Mouse (Mus musculus) 416B (cell line): Measurements from ENCODE around the gene Mansc1.
A peak's percentile ranks its signal among the peaks of the same experiment; 100 is the strongest.

Source experiments
- DNase-seq: peaks from one replicate; pipeline ENCODE4 v3.0.0; 2011; ENCODE audit warnings: low read depth

The Mansc1 gene

GRCm38 (mm10) chr6:134597651-134598229 lies 34.5 kb downstream of the Mansc1 start:
- DNase-seq = no peak

- peak; percentile 86 for DNase-seq
Measured at GRCm38 (mm10) chr6:134594569-134595442, 37.5 kb downstream of the Mansc1 start.

- peak; percentile 50 for DNase-seq
Measured at GRCm38 (mm10) chr6:134591614-134592013, 40.7 kb downstream of the Mansc1 start.

GRCm38 (mm10) chr6:134586241-134586640 lies 46.0 kb downstream of the Mansc1 start:
- DNase-seq = no peak

GRCm38 (mm10) chr6:134584616-134585015 lies 47.7 kb downstream of the Mansc1 start:
- no peak for DNase-seq

GRCm38 (mm10) chr6:134582110-134582509 lies 50.2 kb downstream of the Mansc1 start:
- DNase-seq = no peak

GRCm38 (mm10) chr6:134579506-134579905 lies 52.8 kb downstream of the Mansc1 start:
- no peak for DNase-seq

- DNase-seq = no peak
Measured at GRCm38 (mm10) chr6:134578039-134578438, 54.2 kb downstream of the Mansc1 start.

- no peak for DNase-seq
Measured at GRCm38 (mm10) chr6:134575288-134575741, 57.0 kb downstream of the Mansc1 start.

- no peak for DNase-seq
Measured at GRCm38 (mm10) chr6:134567986-134568556, 64.2 kb downstream of the Mansc1 start.

GRCm38 (mm10) chr6:134566818-134567485 lies 65.3 kb downstream of the Mansc1 start, which contains the start of gene Lrp6:
Gene Lrp6 (minus strand): TSS chr6:134566965.
- peak; percentile 78 for DNase-seq

- no peak for DNase-seq
Measured at GRCm38 (mm10) chr6:134566248-134566817, 66.0 kb downstream of the Mansc1 start.

- peak; percentile 26 for DNase-seq
Measured at GRCm38 (mm10) chr6:134565606-134566247, 66.6 kb downstream of the Mansc1 start.

GRCm38 (mm10) chr6:134564539-134564938 lies 67.7 kb downstream of the Mansc1 start:
- no peak for DNase-seq

- DNase-seq = no peak
Measured at GRCm38 (mm10) chr6:134559635-134560034, 72.7 kb downstream of the Mansc1 start.
